Mouse (Mus musculus) frontal cortex, postnatal 14 days (tissue): ENCODE results near the gene Gm10518.
A peak's percentile ranks its signal among the peaks of the same experiment; 100 is the strongest.

Experiments
- DNase-seq, 2 experiments: peaks; one replicate each; pipeline ENCODE4 v3.0.0; 2022; ENCODE audit warnings: low spot score in 2 of 2

Gene Gm10518

DNA sequence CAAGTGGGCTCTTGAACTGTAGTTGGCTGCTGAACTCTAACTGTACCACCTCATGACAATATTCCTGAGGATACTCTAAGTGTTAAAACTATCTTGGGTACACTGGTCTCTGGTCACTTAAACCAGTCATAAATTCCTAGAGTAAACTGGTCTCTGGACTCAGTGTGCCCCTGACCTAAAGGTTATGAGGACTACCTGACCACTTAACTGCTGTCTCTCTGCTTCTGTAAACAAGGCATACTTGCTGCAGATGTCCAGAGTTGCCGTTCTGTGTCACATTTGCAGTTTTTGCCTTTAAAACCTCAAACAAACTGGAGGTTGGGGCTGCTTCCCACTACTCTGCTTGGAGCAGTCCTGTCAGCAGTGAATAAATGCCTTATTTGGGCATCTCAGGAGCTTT lies 30.4 kb downstream of the Gm10518 start:
- DNase-seq, result no peak

DNA sequence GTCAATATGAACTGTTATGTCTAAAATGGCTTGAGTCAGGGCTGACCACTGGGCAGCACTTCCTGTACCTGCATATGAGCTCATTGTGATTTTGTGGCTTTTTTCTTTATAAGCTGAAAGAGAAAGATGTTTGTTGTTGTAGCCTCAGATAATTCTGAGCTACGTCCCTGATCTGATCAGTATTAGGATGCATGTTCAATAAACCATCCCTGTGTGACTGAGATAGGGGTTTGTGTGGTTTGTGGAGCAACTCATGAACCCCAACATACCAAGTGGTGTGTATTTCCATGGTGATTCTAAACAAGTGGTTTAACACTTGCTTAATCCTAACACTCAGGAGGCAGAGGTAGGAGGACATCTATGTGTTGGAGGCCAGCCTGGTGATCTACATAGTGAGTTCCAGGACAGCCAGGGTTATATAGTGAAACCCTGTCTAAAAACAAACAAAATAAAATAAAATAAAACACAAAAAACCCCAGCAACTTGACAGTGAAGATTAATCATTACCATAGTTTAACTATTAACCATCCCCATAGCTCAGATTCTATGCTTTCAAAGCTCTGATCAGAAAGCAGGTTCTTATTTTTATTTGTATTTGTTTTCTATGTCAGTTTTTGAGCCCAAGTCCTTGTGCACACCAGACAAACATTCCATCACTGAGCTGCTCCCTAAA lies 32.7 kb downstream of the Gm10518 start:
- DNase-seq, result no peak

DNA sequence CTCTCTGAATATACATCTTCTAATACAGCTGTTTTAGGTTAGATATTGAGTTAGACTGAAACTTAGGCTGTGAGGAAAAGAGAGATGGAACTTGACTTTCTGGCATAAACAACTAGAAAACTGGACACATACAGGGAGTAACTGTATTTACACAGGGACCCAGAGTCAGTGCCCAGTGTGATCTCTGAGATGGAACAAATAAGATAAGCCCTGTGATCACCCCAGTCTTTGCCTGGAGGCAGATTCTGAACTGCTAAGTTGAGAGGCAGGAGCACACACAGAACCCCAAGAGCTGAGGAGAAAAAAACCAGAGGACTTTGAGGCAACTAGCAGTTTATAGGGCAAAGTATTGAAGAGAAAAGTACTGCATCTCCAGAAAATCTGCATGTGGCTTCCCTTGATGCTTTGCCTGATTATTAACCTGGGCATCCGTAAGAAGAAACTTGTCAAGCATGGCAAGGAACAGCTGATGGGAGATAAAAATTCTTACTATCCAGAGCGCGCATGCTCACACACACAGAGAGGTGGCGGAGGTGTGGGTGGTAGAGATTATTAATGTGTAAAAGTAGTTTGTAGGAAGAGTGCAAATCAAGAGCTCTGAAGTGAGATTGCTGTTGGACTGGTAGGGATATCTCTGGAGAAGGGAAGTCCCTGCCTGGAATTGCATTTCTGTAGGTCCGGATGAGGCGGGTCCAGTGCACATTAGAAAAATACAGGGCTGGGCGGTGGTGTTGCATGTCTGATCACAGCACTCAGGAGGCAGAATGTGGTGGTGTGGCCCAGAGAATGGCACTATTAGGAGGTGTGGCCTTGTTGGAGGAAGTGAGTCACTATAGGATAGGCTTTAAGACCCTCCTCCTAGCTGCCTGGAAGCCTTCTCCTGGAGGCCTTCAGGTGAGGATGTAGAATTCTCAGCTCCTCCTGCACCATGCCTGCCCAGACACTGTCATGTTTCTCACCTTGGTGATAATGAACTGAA lies 33.5 kb downstream of the Gm10518 start:
- no peak for DNase-seq

DNA sequence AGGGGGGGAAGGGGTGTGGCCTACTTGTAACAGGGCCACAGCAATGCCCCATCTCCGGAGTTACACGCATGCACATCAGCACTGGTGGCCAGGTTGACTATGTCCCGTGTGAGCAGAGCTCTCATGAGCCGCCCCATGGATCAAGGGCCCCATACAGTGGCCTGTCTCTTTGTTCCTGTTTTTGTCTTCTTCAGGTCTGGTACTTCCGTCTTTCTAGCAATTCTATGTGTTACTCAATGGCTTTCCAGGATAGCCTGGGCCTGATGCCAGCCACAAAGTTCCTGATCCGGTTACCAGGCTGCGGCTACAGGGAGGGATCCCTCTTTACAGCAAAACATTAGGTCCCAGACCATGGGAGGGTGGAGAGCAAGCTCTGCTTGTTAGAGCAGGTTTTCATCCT lies 39.4 kb downstream of the Gm10518 start:
- DNase-seq, result no peak

DNA sequence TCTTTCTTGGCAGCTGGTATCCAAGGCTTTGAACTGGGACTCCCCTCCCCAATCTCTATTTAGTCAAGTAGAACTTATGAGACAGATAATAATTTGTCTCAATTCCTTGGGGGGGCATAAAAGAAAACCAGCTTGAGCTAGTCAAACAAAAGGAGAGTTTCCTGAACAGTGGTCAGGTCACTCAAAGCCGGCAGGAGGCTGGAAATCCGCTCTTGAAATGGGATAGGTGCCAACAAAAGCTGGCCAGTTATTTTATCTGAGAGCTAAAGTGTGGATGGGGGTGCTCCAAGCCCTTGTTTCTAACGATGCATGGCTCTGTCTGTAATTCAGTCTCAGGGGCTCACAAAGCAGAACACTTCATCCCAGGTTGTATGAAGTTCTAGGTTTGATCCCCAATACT lies 40.8 kb downstream of the Gm10518 start:
- DNase-seq, result no peak

DNA sequence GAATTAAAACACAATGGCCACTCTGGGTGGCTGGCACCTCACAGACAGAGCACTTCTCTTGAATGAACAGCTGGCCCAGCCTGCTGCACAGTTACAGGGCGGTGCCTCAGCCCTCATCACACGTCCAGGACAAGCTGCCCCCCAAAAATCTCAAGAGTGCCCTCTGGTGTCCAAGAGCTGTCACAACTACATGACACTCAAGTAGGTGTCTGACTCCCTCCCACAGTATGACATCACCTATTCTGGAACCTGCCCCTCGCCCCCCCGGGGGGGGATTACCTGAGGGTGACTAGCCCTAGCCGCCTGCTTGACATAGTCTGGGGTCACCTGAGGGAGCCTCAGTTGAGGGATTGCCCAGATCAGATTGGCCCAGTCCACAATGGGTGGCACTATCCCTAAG lies 41.7 kb downstream of the Gm10518 start:
- peak; percentile 26 to 33 for DNase-seq

DNA sequence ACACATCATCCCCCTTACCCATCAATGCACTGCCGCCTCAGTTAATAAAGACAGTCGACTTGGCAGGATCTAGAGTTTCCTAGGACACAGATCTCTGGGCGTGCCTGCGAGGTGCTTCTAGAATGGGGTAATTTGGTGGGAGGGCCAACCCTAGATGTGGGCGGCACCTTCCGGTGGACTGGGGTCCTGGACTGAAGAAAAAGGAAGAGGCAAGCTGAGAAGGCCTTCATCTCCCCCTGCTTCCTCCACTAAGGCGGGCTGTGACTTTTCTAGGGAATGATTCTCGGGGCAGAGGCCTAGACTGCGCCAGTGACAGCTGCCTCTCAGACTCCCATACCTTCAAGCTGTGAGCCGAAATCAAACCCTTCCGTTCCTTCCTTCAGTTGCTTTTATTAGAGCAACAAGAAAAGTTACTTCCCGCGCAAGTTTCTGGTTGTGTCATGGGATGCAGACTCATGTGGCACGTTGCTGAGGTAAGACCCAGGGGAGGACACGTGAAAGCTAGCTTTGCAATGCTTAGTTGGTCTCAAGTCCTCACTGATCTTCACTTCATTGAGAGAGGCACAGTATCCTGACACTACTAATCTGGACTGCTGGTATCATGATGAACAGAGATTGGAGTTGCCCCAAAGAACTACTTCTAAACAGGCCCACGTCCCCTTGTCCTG lies 42.8 kb downstream of the Gm10518 start:
- no peak for DNase-seq

DNA sequence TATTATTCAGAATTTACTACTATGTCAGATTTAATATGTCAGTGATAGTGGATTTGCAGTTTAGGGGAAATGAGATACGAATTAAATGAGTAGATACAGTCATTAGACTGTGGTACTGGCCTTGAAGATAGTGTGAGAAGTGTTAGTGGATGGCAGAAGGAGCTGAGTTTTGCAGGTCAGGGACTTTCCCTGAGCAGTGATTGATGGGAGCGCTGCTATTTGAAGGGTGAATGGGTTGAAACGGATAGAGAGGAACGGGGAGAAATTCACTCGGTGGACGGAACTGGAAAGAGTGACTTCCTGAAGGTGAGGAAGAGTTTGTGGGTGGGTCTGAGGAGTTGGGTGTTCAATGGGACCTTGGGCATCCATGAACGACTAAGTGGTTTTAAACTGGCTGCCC lies 44.0 kb downstream of the Gm10518 start:
- no peak for DNase-seq

DNA sequence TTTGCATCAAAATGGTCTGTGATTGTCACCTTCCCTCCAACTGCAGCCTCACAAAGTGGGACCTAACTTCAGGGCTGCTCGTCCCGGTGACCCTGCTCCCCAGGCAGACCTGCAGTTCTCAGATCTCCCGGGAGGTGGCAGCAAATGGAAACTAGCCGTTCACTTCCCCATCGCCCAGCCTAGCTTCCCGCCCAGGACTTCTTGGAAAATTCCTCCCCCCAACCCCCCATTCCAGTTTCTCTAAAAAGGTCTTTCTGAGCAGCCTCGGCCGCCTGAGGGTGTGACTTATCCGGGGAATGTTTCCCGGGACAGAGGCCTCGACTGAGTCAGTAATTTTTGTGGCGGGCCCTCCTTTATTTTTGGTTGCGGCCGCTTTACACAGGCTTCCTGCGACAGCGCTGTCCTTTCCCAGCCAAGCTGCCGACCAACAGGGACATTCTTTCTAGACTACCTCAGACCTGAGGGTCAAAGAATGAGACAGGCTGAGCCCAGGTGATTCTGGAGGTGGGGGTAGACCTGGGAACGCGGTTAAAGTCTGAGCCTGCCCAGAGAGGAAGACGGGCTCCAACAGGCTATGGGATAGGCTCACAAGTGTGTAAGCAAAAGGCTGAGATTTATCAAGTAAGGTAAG lies 44.7 kb downstream of the Gm10518 start:
- peak; percentile 21 to 76 for DNase-seq

DNA sequence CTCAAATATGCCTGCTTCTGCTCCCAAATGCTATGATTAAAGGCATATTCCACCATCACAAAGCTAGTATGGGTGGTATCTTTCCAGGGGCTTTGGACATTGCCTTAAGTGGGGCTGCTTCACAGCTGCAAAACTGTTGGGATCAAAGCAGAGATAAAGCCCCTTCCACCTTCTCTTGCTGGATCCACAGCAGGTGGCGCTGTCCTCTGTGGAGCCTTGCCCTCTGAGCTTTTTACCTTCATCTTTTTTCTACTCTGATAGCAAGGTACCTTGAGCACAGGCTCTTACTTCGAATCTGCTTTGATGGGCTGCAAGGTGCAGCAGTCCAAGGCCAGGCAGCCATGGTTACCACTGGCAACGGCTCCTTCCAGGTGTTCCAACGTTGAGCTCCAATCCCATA lies 50.2 kb downstream of the Gm10518 start:
- DNase-seq, result no peak
